Mouse (Mus musculus) thymus, postnatal 4 days (tissue): ENCODE data around the gene Usp34.
"Not testable (repeated sequence)": the region's sequence is repeated elsewhere in the genome, so short reads cannot be mapped to it uniquely, and the experiment has no call there.

ENCODE experiments used
- DNase-seq: peaks from one replicate; pipeline ENCODE4 v3.0.0; 2021

The Usp34 gene

GRCm38 (mm10) chr11:23504801-23505200, 198.1 kb downstream of the Usp34 start:
- DNase-seq, result not testable (repeated sequence)

- DNase-seq, result not testable (repeated sequence)
Observed at GRCm38 (mm10) chr11:23514785-23515184, 208.1 kb downstream of the Usp34 start.

- no peak for DNase-seq
Observed at GRCm38 (mm10) chr11:23515315-23515714, 208.6 kb downstream of the Usp34 start.

GRCm38 (mm10) chr11:23518981-23519380, 212.3 kb downstream of the Usp34 start:
- no peak for DNase-seq

- no peak for DNase-seq
Observed at GRCm38 (mm10) chr11:23520473-23521205, 213.9 kb downstream of the Usp34 start, which contains the start of gene 1700093K21Rik. 1700093K21Rik (minus strand) TSS chr11:23521155.

- DNase-seq, result no peak
Observed at GRCm38 (mm10) chr11:23537446-23537845, 230.8 kb downstream of the Usp34 start.
